Mouse (Mus musculus): ENCODE data around the gene Sord. TPM values are rescaled to one million over a fixed set of nuclear protein-coding genes. Genes with fewer than 3 reads are reported as not detected.

Sord gene
- 86.4 TPM for polyA plus RNA-seq (2014; fragmentation: Illumina TruSeq; extraction: RNeasy Lipid Tissue Mini Kit (QIAGEN cat#74804); ENCODE audit: low read depth, low replicate concordance)

DNA sequence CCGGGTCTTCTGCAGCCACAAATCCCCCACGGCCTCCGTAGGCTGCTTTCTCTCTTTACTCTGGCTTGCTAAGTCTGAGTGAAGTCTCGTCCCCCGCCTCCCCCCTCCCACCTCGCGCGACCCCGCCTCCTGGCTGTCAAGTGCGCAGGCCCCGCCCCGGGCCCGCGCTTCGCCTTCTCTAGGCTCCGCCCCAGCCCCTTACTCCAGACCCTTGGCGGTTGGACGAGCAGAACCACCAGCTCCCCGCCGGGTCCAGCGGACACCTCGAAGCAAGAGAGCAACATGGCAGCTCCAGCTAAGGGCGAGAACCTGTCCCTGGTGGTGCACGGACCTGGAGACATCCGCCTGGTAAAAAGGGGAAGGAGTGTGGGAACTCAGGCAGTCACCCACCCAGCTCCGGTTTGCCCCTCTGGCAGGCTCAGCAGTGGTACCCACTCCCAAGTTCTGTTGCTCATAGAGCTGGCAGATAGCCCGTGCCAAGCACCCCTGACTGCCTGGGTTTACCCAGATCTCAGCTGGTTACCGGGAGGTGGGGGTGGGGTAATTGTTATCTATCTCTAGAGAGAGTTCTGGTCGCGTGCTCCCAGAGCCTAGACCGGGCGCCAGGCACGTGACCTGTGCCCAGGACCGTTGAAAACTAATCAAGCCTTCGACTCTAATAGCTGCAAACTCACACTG lies at the start of gene Sord:
Gene Sord, plus strand, starts transcription at position 139 of the 678 bp plus-strand sequence.

DNA sequence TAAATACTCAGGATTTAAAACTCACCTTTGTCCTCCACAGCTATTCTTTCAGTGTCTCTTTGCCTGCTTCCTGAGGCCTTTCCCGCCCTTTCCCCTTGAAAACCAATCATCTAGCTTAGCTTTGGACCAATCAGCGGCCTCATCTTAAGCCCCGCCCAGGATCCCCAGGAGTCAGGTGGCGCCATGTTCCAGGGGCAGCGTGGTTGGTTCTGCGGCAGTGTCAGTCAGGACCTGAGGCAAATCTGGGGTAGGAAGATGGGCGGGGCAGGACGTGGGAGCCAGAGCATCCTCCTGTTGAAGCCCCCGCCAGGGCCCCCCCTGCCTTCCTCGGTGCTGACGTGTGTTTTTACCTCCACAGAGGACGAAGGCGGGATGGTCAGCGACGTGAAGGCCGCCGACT lies 48.4 kb upstream of the Sord start, which contains the start of the genes Patl2 and Terb2:
Gene Patl2, minus strand, starts transcription at position 84 of the 400 bp plus-strand sequence.
Gene Terb2, plus strand, starts transcription at position 167 of the 400 bp plus-strand sequence.

DNA sequence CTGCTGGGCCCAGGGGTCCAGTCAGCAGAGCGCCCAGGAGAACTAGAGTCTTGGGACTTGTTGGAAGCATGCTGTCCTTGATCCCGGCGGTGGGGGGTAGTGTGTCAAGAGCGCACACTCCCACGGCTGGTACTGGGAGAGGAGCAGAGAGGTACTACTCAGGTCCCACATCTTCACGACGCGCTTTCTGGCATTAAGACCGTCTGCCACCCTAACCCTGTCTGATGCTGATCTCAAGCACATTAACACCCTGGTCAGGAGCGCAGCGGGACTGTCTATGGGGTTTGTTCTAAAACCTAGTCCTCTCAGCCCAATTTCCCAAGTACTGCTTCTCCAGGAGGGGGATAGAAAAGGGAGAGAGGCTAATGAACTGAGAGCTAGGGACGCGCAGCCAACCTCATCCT lies 63.5 kb downstream of the Sord start, which contains the start of gene Duox2:
Gene Duox2, minus strand, starts transcription at position 354 of the 404 bp plus-strand sequence.

DNA sequence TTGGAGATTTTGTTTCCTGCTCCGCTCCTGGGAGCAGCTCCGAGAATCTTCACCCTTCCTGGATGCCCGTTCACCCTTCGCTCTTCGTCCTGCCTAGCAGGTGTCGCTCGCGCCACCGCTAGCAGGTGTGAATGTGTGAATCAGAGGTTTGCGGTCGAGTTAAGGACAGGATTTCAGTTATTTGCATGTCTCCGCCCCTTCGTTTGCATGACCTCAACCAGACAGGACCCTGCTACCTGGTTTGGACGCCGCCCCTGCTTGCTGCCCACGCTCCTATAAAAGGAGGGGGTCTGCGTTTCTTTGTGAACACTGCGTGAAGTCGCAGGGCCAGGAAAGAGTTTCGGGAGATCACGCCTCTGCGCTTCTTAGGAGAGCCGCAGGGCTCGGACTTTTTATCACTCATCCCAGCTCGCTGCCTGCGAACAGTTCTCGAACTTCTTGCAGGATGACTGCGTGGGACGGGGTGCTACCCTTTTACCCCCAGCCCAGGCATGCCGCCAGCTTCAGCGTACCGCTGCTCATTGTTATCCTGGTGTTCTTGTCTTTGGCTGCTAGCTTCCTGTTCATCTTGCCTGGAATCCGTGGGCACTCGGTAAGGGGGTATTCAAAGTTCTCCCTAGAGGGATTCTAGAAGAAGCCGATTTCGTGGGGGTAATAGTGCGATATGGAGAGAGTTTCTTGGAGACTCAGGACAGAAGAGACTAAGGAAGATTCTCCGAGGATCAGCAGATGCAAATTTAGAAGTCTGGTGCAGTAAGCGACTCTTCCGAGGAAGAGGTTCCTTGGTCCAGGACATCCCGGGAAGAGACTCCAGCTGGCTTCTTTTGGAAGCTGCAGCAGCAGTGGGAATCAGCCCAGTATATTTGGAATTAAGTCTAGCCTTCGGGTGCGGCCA lies 64.3 kb downstream of the Sord start, which contains the start of gene Duoxa2:
Gene Duoxa2, plus strand, starts transcription at position 305 of the 895 bp plus-strand sequence.

DNA sequence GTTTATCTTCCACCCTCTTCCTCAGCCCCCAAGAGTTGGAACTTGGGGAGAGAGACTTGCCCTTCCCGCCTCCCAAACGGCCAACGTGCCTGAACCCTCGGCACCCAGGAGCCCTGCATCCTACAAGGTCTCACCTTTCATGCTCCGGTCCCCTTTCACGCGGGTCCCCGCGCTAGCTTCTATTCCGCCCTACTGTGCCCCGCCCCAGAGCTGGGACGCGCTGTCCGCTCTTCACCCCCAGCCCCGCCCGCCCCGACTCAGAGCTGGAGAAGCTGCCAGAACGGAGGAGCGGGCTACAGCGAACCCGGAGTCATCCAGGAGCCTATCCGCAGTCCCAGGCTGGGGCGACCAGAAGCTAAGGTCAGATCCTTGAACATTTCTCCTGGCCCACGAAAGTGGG lies 79.0 kb downstream of the Sord start, which contains the start of gene Duoxa1:
Gene Duoxa1, minus strand, starts transcription at position 195 of the 400 bp plus-strand sequence.

Other genes starting within 250 kb of the Sord start
- gene Eif3j1, start 206.2 kb upstream of the Sord start, polyA plus RNA-seq (2014; fragmentation: Illumina TruSeq; extraction: RNeasy Lipid Tissue Mini Kit (QIAGEN cat#74804); ENCODE audit: low read depth, low replicate concordance) = 16.7 TPM
- 13.2 TPM for gene Spg11, start 116.4 kb upstream of the Sord start, polyA plus RNA-seq (2014; fragmentation: Illumina TruSeq; extraction: RNeasy Lipid Tissue Mini Kit (QIAGEN cat#74804); ENCODE audit: low read depth, low replicate concordance)
- gene B2m, start 87.1 kb upstream of the Sord start, polyA plus RNA-seq (2014; fragmentation: Illumina TruSeq; extraction: RNeasy Lipid Tissue Mini Kit (QIAGEN cat#74804); ENCODE audit: low read depth, low replicate concordance) = 2,912 TPM
- gene Trim69, start 74.0 kb upstream of the Sord start, polyA plus RNA-seq (2014; fragmentation: Illumina TruSeq; extraction: RNeasy Lipid Tissue Mini Kit (QIAGEN cat#74804); ENCODE audit: low read depth, low replicate concordance) = 2.5 TPM
- 0.20 TPM for gene Patl2, start 48.6 kb upstream of the Sord start, polyA plus RNA-seq (2014; fragmentation: Illumina TruSeq; extraction: RNeasy Lipid Tissue Mini Kit (QIAGEN cat#74804); ENCODE audit: low read depth, low replicate concordance)
- not detected for gene Terb2, start 48.5 kb upstream of the Sord start, polyA plus RNA-seq (2014; fragmentation: Illumina TruSeq; extraction: RNeasy Lipid Tissue Mini Kit (QIAGEN cat#74804); ENCODE audit: low read depth, low replicate concordance)
- gene Duox2, start 63.7 kb downstream of the Sord start, polyA plus RNA-seq (2014; fragmentation: Illumina TruSeq; extraction: RNeasy Lipid Tissue Mini Kit (QIAGEN cat#74804); ENCODE audit: low read depth, low replicate concordance) = 0.24 TPM
- not detected for gene Duoxa2, start 64.2 kb downstream of the Sord start, polyA plus RNA-seq (2014; fragmentation: Illumina TruSeq; extraction: RNeasy Lipid Tissue Mini Kit (QIAGEN cat#74804); ENCODE audit: low read depth, low replicate concordance)
- gene Duoxa1, start 79.0 kb downstream of the Sord start, polyA plus RNA-seq (2014; fragmentation: Illumina TruSeq; extraction: RNeasy Lipid Tissue Mini Kit (QIAGEN cat#74804); ENCODE audit: low read depth, low replicate concordance) = 1.0 TPM
- 0.09 TPM for gene Duox1, start 80.9 kb downstream of the Sord start, polyA plus RNA-seq (2014; fragmentation: Illumina TruSeq; extraction: RNeasy Lipid Tissue Mini Kit (QIAGEN cat#74804); ENCODE audit: low read depth, low replicate concordance)
- gene Shf, start 134.4 kb downstream of the Sord start, polyA plus RNA-seq (2014; fragmentation: Illumina TruSeq; extraction: RNeasy Lipid Tissue Mini Kit (QIAGEN cat#74804); ENCODE audit: low read depth, low replicate concordance) = 15.8 TPM
- gene Slc28a2, start 191.7 kb downstream of the Sord start, polyA plus RNA-seq (2014; fragmentation: Illumina TruSeq; extraction: RNeasy Lipid Tissue Mini Kit (QIAGEN cat#74804); ENCODE audit: low read depth, low replicate concordance) = 13.3 TPM

All from adipose tissue, adult 10 weeks (tissue).